9 mouse cellular contexts compared by ENCODE assay signal in genomic region chr11:44738820-44739219, GRCm38 (mm10).
DNase-seq lines count a peak whose midpoint lies in the region; ATAC-seq and TF ChIP-seq lines count a peak whose summit lies in the region.
"Had no signal": no experiment of that assay in that cellular context is flagged by ENCODE, and none has a peak within 500 bp of the region (broad histone marks: within the 10 kb centered on the region; RNA-seq: fewer than 3 reads in every experiment).

No protein-coding gene starts in this region.

- WGBS in heart, embryonic 16.5 days: 30% methylated on average over 10 of the region's 10 CpGs
- WGBS in midbrain, embryonic 15.5 days: 28% methylated on average over 10 of the region's 10 CpGs

- H3K4me2 ChIP-seq in heart, embryonic 16.5 days (ENCODE audit: low read depth, low read length): 0 out of 2 replicates have a peak overlapping the region, but pooled peaks have one; percentile 30
- no peak overlapping the region for H3K4me2 ChIP-seq in midbrain, embryonic 15.5 days

- intact Hi-C loops in gastrocnemius, adult 2 months (cut with DNase I): no loop called here

- peak overlapping the region; percentile 52; the same call in 1 of the 2 replicates for H3K9ac ChIP-seq in heart, embryonic 16.5 days (ENCODE audit: low read length)
- H3K9ac ChIP-seq in midbrain, embryonic 15.5 days: no peak overlapping the region

- H3K27me3 ChIP-seq in heart, embryonic 16.5 days (ENCODE audit: control insufficient read depth, insufficient read depth, low read length): no peaks in the 10 kb centered on the region
- H3K27me3 ChIP-seq in midbrain, embryonic 15.5 days (replicated peaks): no peaks in the 10 kb centered on the region

- no peak for TF ChIP-seq CTCF in gastrocnemius, adult 2 months (IDR thresholded peaks at IDR 0.05)

- no peaks in the 10 kb centered on the region for H3K36me3 ChIP-seq in heart, embryonic 16.5 days (ENCODE audit: control insufficient read depth, insufficient read depth)
- H3K36me3 ChIP-seq in midbrain, embryonic 15.5 days (replicated peaks): no peaks in the 10 kb centered on the region

- H3K27ac ChIP-seq in gastrocnemius, adult 2 months: peak overlapping the region; percentile 24; the same call in 1 of the 2 replicates
- H3K27ac ChIP-seq in heart, embryonic 16.5 days (ENCODE audit: low read length): no peak overlapping the region
- H3K27ac ChIP-seq in midbrain, embryonic 15.5 days: peak overlapping the region; percentile 33; the same call in 1 of the 2 replicates

- peaks cover 16% of the 10 kb centered on the region for H3K4me1 ChIP-seq in heart, embryonic 16.5 days (ENCODE audit: control insufficient read depth, insufficient read depth, low read length)
- peaks cover 26% of the 10 kb centered on the region for H3K4me1 ChIP-seq in midbrain, embryonic 15.5 days

- H3K9me3 ChIP-seq in heart, embryonic 16.5 days (replicated peaks; ENCODE audit: control insufficient read depth, low read length): no peaks in the 10 kb centered on the region
- H3K9me3 ChIP-seq in midbrain, embryonic 15.5 days: no peaks in the 10 kb centered on the region

- no peak overlapping the region for H3K4me3 ChIP-seq in gastrocnemius, adult 2 months
- no peak overlapping the region for H3K4me3 ChIP-seq in heart, embryonic 16.5 days (ENCODE audit: low read length)
- H3K4me3 ChIP-seq in midbrain, embryonic 15.5 days: no peak overlapping the region

- ATAC-seq in heart, embryonic 16.5 days (replicated peaks; ENCODE audit: extremely low read depth, insufficient read depth, low FRiP score): peak; percentile 72; the same call in 1 of the 2 replicates
- ATAC-seq in midbrain, embryonic 15.5 days (replicated peaks): peak; percentile 69; the same call in 1 of the 2 replicates

- DNase-seq in gastrocnemius, adult 2 months: peak; percentile 41
- DNase-seq in gastrocnemius, postnatal 4 days (ENCODE audit: low spot score in 2 of 2): no peak
- peak; percentile 59 to 68 for DNase-seq in cerebellum, postnatal 25 days
- no peak for DNase-seq in layer of hippocampus, adult 9-11 months
- DNase-seq in left cerebral cortex, adult 18-20 months (ENCODE audit: low spot score in 2 of 2): no peak
- DNase-seq in testis, postnatal 10 days (ENCODE audit: low spot score): no peak
- DNase-seq: right cerebral cortex, postnatal 14 days had no signal

Comparison
In these comparisons a context has a peak if more than half of its experiments do, and no peak if none do; other contexts are left out.
1. DNase-seq: peak in gastrocnemius, adult 2 months (single experiment) and cerebellum, postnatal 25 days (2 of 2); none in gastrocnemius, postnatal 4 days (0 of 2), layer of hippocampus, adult 9-11 months (single experiment), left cerebral cortex, adult 18-20 months (0 of 2) and testis, postnatal 10 days (single experiment).